Mouse (Mus musculus): ENCODE measurements around the gene Etfa. TPM values are rescaled to one million over a fixed set of nuclear protein-coding genes. Genes with fewer than 3 reads are reported as not detected.

Gene Etfa
- polyA plus RNA-seq, 1 experiment from 2014 or later: 182 TPM

DNA sequence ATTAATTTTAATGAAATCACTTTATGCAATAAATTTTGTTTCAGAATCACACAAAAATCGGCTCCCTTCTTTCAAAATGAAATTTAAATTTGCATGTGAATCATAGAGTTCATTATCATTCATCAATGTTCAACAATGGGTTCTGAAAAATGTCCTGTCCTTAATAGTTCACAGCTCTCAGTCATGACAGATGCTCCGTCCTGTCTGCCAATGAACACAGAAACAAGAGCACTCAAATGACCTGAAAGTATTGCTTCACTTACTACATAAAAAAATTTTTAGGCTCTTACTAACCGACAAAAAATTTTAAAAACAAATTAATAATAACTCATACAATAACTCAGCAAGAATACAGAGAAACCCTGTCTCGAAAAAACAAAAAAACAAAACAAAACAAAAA, 3.3 kb downstream of the Etfa start:
- Histone ChIP-seq H3K36me3 (ENCODE audit: control insufficient read depth, insufficient read depth, low read length) (no peaks in the 10 kb centered on the region), H3K9me3 (ENCODE audit: control insufficient read depth, low read length) (no peaks in the 10 kb centered on the region), H3K4me3 (ENCODE audit: low read depth, low read length) (no peak overlapping the region), H3K9ac (ENCODE audit: low read depth, low read length) (no peak overlapping the region), H3K4me1 (ENCODE audit: control insufficient read depth, insufficient read depth, low read length) (0 out of 2 replicates have a peak, but pooled peaks cover 6% of the 10 kb centered on the region), H3K27ac (replicated peaks; ENCODE audit: low read depth, low read length) (no peak overlapping the region), H3K4me2 (ENCODE audit: low read depth, low read length) (no peak overlapping the region), H3K27me3 (replicated peaks; ENCODE audit: control insufficient read depth, insufficient read depth, low read length) (no peaks in the 10 kb centered on the region)
- ATAC-seq (ENCODE audit: low read depth) (no peak), DNase-seq (ENCODE audit: low spot score) (no peak)
- 81% methylated on average over 4 of the region's 4 CpGs for WGBS

DNA sequence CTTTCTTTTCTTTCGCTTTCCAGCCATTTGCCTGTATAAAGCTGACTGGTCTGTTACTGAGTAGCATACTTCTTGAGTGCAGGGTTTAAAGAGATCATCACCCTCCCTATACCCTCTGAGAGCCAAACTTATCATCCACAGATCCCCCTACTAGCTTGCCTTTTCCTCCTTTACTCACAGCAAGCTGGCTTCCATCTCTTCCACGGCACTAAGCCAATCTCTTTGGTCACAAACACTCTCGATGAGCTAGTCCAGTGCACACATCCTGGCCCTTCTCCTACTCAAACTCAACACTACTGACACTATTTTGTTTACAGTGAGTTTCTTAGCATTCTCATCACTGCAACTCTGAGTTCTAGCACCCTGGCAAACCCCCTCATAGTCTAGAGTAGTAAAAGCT, 4.1 kb downstream of the Etfa start:
- ATAC-seq (ENCODE audit: low read depth) (no peak), DNase-seq (ENCODE audit: low spot score) (no peak)
- H3K4me1 ChIP-seq (ENCODE audit: control insufficient read depth, insufficient read depth, low read length): 0 out of 2 replicates have a peak, but pooled peaks cover 6% of the 10 kb centered on the region
- H3K27me3 ChIP-seq (replicated peaks; ENCODE audit: control insufficient read depth, insufficient read depth, low read length): no peaks in the 10 kb centered on the region
- H3K9ac ChIP-seq (ENCODE audit: low read depth, low read length): no peak overlapping the region; the same call in 1 of the 2 replicates
- WGBS: 85% methylated on average over 3 of the region's 3 CpGs
- no peaks in the 10 kb centered on the region for H3K36me3 ChIP-seq (ENCODE audit: control insufficient read depth, insufficient read depth, low read length)
- H3K4me2 ChIP-seq (ENCODE audit: low read depth, low read length): no peak overlapping the region
- no peak overlapping the region for H3K4me3 ChIP-seq (ENCODE audit: low read depth, low read length)
- no peak overlapping the region for H3K27ac ChIP-seq (replicated peaks; ENCODE audit: low read depth, low read length)
- H3K9me3 ChIP-seq (ENCODE audit: control insufficient read depth, low read length): no peaks in the 10 kb centered on the region

- H3K27ac ChIP-seq (replicated peaks; ENCODE audit: low read depth, low read length): no peak overlapping the region
- no peak overlapping the region for H3K4me3 ChIP-seq (ENCODE audit: low read depth, low read length)
- H3K36me3 ChIP-seq (ENCODE audit: control insufficient read depth, insufficient read depth, low read length): peaks cover 56% of the 10 kb centered on the region
- no peaks in the 10 kb centered on the region for H3K27me3 ChIP-seq (replicated peaks; ENCODE audit: control insufficient read depth, insufficient read depth, low read length)
- H3K4me2 ChIP-seq (ENCODE audit: low read depth, low read length): no peak overlapping the region
- H3K4me1 ChIP-seq (ENCODE audit: control insufficient read depth, insufficient read depth, low read length): no peaks in the 10 kb centered on the region
- H3K9me3 ChIP-seq (ENCODE audit: control insufficient read depth, low read length): no peaks in the 10 kb centered on the region
- no peak overlapping the region for H3K9ac ChIP-seq (ENCODE audit: low read depth, low read length)
- DNase-seq (ENCODE audit: low spot score) (peak; percentile 23), ATAC-seq (ENCODE audit: low read depth) (no peak)
- 59% methylated on average over 2 of the region's 2 CpGs for WGBS
Measured at GRCm38 (mm10) chr9:55482116-55482515, 29.9 kb downstream of the Etfa start.

GRCm38 (mm10) chr9:55478699-55479098, 33.3 kb downstream of the Etfa start:
- Histone ChIP-seq H3K9me3 (ENCODE audit: control insufficient read depth, low read length) (no peaks in the 10 kb centered on the region), H3K4me1 (ENCODE audit: control insufficient read depth, insufficient read depth, low read length) (no peaks in the 10 kb centered on the region), H3K27ac (replicated peaks; ENCODE audit: low read depth, low read length) (no peak overlapping the region), H3K27me3 (replicated peaks; ENCODE audit: control insufficient read depth, insufficient read depth, low read length) (no peaks in the 10 kb centered on the region), H3K4me3 (ENCODE audit: low read depth, low read length) (no peak overlapping the region), H3K36me3 (ENCODE audit: control insufficient read depth, insufficient read depth, low read length) (peaks cover 45% of the 10 kb centered on the region; the same call in 1 of the 2 replicates), H3K4me2 (ENCODE audit: low read depth, low read length) (no peak overlapping the region), H3K9ac (ENCODE audit: low read depth, low read length) (no peak overlapping the region)
- ATAC-seq (ENCODE audit: low read depth) (no peak), DNase-seq (ENCODE audit: low spot score) (no peak)

- H3K4me2 ChIP-seq (ENCODE audit: low read depth, low read length): no peak overlapping the region
- no peak overlapping the region for H3K9ac ChIP-seq (ENCODE audit: low read depth, low read length)
- ATAC-seq (ENCODE audit: low read depth) (no peak), DNase-seq (ENCODE audit: low spot score) (no peak)
- 79% methylated on average over 1 of the region's 1 CpGs for WGBS
- no peak overlapping the region for H3K27ac ChIP-seq (replicated peaks; ENCODE audit: low read depth, low read length)
- no peaks in the 10 kb centered on the region for H3K4me1 ChIP-seq (ENCODE audit: control insufficient read depth, insufficient read depth, low read length)
- no peaks in the 10 kb centered on the region for H3K27me3 ChIP-seq (replicated peaks; ENCODE audit: control insufficient read depth, insufficient read depth, low read length)
- no peak overlapping the region for H3K4me3 ChIP-seq (ENCODE audit: low read depth, low read length)
- peaks cover 29% of the 10 kb centered on the region; the same call in 1 of the 2 replicates for H3K36me3 ChIP-seq (ENCODE audit: control insufficient read depth, insufficient read depth, low read length)
- no peaks in the 10 kb centered on the region for H3K9me3 ChIP-seq (ENCODE audit: control insufficient read depth, low read length)
Measured at GRCm38 (mm10) chr9:55476084-55476483, 36.0 kb downstream of the Etfa start.

DNA sequence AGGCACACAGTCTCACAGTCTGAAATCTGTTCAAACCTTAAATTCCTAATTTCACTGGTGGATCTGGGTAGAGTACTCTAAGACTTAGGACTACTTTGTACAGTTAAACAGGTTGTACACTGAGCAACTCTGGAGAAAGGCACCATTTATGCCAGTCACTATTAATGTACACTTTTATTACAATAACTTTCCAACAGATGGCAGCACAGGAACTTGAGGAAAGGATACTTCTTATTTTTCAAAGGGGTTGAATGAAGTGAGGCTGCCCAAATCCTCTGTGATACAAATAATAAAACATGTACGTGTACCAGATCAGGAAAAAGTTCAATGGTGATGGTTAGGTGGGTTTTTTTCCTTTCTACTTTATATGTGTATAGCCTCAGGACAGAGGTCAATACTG, 43.6 kb downstream of the Etfa start:
- ATAC-seq (ENCODE audit: low read depth) (no peak), DNase-seq (ENCODE audit: low spot score) (peak; percentile 73)
- 53% methylated on average over 1 of the region's 1 CpGs for WGBS

GRCm38 (mm10) chr9:55453366-55453765, 58.7 kb downstream of the Etfa start:
- Histone ChIP-seq H3K36me3 (ENCODE audit: control insufficient read depth, insufficient read depth, low read length) (peaks cover 4% of the 10 kb centered on the region; the same call in 1 of the 2 replicates), H3K27ac (replicated peaks; ENCODE audit: low read depth, low read length) (no peak overlapping the region), H3K4me3 (ENCODE audit: low read depth, low read length) (no peak overlapping the region), H3K4me2 (ENCODE audit: low read depth, low read length) (no peak overlapping the region), H3K4me1 (ENCODE audit: control insufficient read depth, insufficient read depth, low read length) (peaks cover 12% of the 10 kb centered on the region), H3K9ac (ENCODE audit: low read depth, low read length) (no peak overlapping the region), H3K9me3 (ENCODE audit: control insufficient read depth, low read length) (no peaks in the 10 kb centered on the region), H3K27me3 (replicated peaks; ENCODE audit: control insufficient read depth, insufficient read depth, low read length) (no peaks in the 10 kb centered on the region)
- WGBS: 91% methylated on average over 5 of the region's 5 CpGs
- ATAC-seq (ENCODE audit: low read depth): no peak
- DNase-seq (ENCODE audit: low spot score): no peak

More for the DNA sequence above, 43.6 kb downstream of the Etfa start:
- Histone ChIP-seq H3K9me3 (ENCODE audit: control insufficient read depth, low read length) (no peaks in the 10 kb centered on the region), H3K36me3 (ENCODE audit: control insufficient read depth, insufficient read depth, low read length) (peaks cover 7% of the 10 kb centered on the region; the same call in 1 of the 2 replicates), H3K27ac (replicated peaks; ENCODE audit: low read depth, low read length) (no peak overlapping the region), H3K9ac (ENCODE audit: low read depth, low read length) (no peak overlapping the region), H3K4me1 (ENCODE audit: control insufficient read depth, insufficient read depth, low read length) (no peaks in the 10 kb centered on the region), H3K4me2 (ENCODE audit: low read depth, low read length) (no peak overlapping the region), H3K4me3 (ENCODE audit: low read depth, low read length) (no peak overlapping the region), H3K27me3 (replicated peaks; ENCODE audit: control insufficient read depth, insufficient read depth, low read length) (no peaks in the 10 kb centered on the region)

- Histone ChIP-seq H3K4me2 (ENCODE audit: low read depth, low read length) (no peak overlapping the region), H3K4me1 (ENCODE audit: control insufficient read depth, insufficient read depth, low read length) (peaks cover 12% of the 10 kb centered on the region), H3K4me3 (ENCODE audit: low read depth, low read length) (no peak overlapping the region), H3K27me3 (replicated peaks; ENCODE audit: control insufficient read depth, insufficient read depth, low read length) (no peaks in the 10 kb centered on the region), H3K36me3 (ENCODE audit: control insufficient read depth, insufficient read depth, low read length) (peaks cover 4% of the 10 kb centered on the region; the same call in 1 of the 2 replicates), H3K9me3 (ENCODE audit: control insufficient read depth, low read length) (no peaks in the 10 kb centered on the region), H3K27ac (replicated peaks; ENCODE audit: low read depth, low read length) (no peak overlapping the region), H3K9ac (ENCODE audit: low read depth, low read length) (no peak overlapping the region)
- DNase-seq (ENCODE audit: low spot score) (no peak), ATAC-seq (ENCODE audit: low read depth) (no peak)
- 100% methylated on average over 1 of the region's 1 CpGs for WGBS
Measured at GRCm38 (mm10) chr9:55452906-55453305, 59.1 kb downstream of the Etfa start.

GRCm38 (mm10) chr9:55451426-55451825, 60.6 kb downstream of the Etfa start:
- Histone ChIP-seq H3K4me2 (ENCODE audit: low read depth, low read length) (no peak overlapping the region), H3K4me1 (ENCODE audit: control insufficient read depth, insufficient read depth, low read length) (peaks cover 12% of the 10 kb centered on the region), H3K27me3 (replicated peaks; ENCODE audit: control insufficient read depth, insufficient read depth, low read length) (no peaks in the 10 kb centered on the region), H3K36me3 (ENCODE audit: control insufficient read depth, insufficient read depth, low read length) (peaks cover 4% of the 10 kb centered on the region; the same call in 1 of the 2 replicates), H3K27ac (replicated peaks; ENCODE audit: low read depth, low read length) (no peak overlapping the region), H3K4me3 (ENCODE audit: low read depth, low read length) (no peak overlapping the region), H3K9ac (ENCODE audit: low read depth, low read length) (no peak overlapping the region), H3K9me3 (ENCODE audit: control insufficient read depth, low read length) (no peaks in the 10 kb centered on the region)
- no peak for ATAC-seq (ENCODE audit: low read depth)
- DNase-seq (ENCODE audit: low spot score): no peak
- 79% methylated on average over 3 of the region's 3 CpGs for WGBS

All from embryonic facial prominence, embryonic 14.5 days (tissue).